Mouse (Mus musculus): ENCODE measurements at regions not wholly inside any gene's neighbourhood (a gene's known extent, or its start where the extent isn't known, plus 50 kb on each side); places are given as distances from the start of the nearest gene placed in this dataset.

DNA sequence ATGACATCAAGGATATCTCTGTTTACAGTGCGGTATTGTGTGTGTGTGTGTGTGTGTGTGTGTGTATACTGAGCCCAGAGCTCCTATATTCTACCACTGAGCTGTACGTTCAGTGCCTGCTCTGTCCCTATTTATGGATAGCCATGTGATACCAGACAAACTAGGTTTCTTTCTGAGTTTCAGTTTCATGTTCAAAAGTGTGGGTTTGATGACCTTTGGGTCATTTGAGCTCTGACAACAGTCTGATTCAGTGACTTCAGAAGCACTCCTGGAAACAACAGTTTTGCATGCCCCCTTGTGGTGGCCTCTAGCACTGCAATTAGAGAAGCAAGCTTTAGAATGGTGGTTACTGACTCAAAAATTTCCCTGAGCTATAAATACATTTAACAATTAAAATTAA, 50.9 kb upstream of the Tent2 start:
- in situ Hi-C loops (cut with MseI, MboI) = loop anchor here (10.0 to 25.0 kb wide), 2 partner anchors 258 to 481 kb away; no protein-coding TSS in a partner anchor

DNA sequence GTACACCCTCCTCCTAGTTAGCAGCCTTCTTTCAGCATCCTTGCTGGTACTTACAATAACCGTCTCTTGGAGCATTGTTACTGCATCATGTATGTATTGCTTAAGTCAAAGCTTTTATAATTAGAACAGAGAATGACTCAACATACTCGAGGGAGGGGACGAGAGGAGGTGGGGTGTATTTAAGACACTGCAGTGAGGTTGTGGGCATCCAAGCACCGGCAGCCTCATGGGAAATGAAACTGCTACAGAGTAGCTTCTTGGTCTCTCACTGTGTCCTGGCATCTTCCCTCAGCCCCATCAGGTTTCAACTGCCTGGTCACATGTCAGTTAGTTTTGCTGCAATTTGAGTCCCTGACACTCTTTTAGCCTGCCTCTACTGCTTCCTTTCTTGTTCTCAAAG, 50.7 kb upstream of the Homer1 start:
- in situ Hi-C loops (cut with MseI, MboI) = loop anchor here (10.0 to 25.0 kb wide), 2 partner anchors 264 to 486 kb away; no protein-coding TSS in a partner anchor

All from mouse trophoblast stem cell (cell line).